Mouse (Mus musculus): ENCODE measurements around the gene Arid1a. TPM values are rescaled to one million over a fixed set of nuclear protein-coding genes. Genes with fewer than 3 reads are reported as not detected.

Arid1a gene
- polyA plus RNA-seq, 1 experiment: 29.1 TPM

DNA sequence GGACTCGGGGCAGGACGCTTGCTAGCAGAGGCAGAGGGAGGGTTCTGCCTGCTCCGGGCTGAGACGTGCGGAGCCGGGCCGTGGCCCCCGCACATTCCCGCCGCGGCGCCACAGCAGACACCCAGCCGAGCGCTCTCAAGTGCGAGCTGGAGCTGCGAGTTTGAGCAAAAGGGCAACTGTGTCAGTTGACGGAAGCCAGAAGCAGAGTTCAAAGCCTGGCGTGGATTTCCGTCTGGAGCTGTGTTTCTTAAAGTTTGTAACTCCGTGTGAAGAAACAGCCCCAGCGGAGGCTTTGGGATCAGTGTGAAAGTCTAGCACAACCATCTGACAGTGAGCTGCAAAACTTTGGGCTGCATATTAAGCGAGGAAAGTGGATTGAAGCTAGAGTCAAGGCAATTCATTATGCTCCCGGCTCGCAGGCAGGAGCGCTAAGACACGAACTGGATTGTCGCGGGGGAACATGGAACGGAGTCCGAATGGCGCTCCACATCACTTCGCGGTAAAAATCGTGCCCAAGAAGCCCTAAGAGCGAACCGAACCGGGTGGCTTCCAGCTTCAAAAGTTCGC is 783 bp upstream of the Arid1a start:
- H3K4me1 ChIP-seq: peaks cover 39% of the 10 kb centered on the region
- peaks cover 6% of the 10 kb centered on the region for H3K27me3 ChIP-seq (replicated peaks)
- peak overlapping the region; percentile 95 for H3K4me3 ChIP-seq (replicated peaks)
- H3K9me3 ChIP-seq: 0 out of 2 replicates have a peak, but pooled peaks cover 4% of the 10 kb centered on the region
- H3K36me3 ChIP-seq (replicated peaks; ENCODE audit: low read length): no peaks in the 10 kb centered on the region
- TF ChIP-seq FLI1 (IDR thresholded peaks at IDR 0.05; ENCODE audit: low read length) (no peak), GATA1 (IDR thresholded peaks at IDR 0.05; ENCODE audit: borderline replicate concordance, low read length) (no peak)

GRCm38 (mm10) chr4:133755861-133756371 is 653 bp downstream of the Arid1a start:
- H3K36me3 ChIP-seq (replicated peaks; ENCODE audit: low read length): no peaks in the 10 kb centered on the region
- no peaks in the 10 kb centered on the region for H3K27me3 ChIP-seq (replicated peaks)
- TF ChIP-seq GATA1 (IDR thresholded peaks at IDR 0.05; ENCODE audit: borderline replicate concordance, low read length): no peak
- no peak for TF ChIP-seq FLI1 (IDR thresholded peaks at IDR 0.05; ENCODE audit: low read length)

GRCm38 (mm10) chr4:133754871-133755765 is 1.5 kb downstream of the Arid1a start:
- peak overlapping the region; percentile 94 for H3K4me3 ChIP-seq (replicated peaks)
- TF ChIP-seq FLI1 (IDR thresholded peaks at IDR 0.05; ENCODE audit: low read length) (no peak), GATA1 (IDR thresholded peaks at IDR 0.05; ENCODE audit: borderline replicate concordance, low read length) (no peak)

More at GRCm38 (mm10) chr4:133755861-133756371, 653 bp downstream of the Arid1a start:
- Histone ChIP-seq H3K9me3 (no peaks in the 10 kb centered on the region), H3K4me3 (replicated peaks) (peak overlapping the region; percentile 95), H3K4me1 (peaks cover 31% of the 10 kb centered on the region)

GRCm38 (mm10) chr4:133754238-133754637 is 2.3 kb downstream of the Arid1a start:
- H3K4me1 ChIP-seq: peaks cover 38% of the 10 kb centered on the region
- no peaks in the 10 kb centered on the region for H3K9me3 ChIP-seq
- H3K36me3 ChIP-seq (replicated peaks; ENCODE audit: low read length): peaks cover 12% of the 10 kb centered on the region
- H3K27me3 ChIP-seq (replicated peaks): no peaks in the 10 kb centered on the region
- H3K4me3 ChIP-seq (replicated peaks): peak overlapping the region; percentile 94
- TF ChIP-seq FLI1 (IDR thresholded peaks at IDR 0.05; ENCODE audit: low read length): no peak
- no peak for TF ChIP-seq GATA1 (IDR thresholded peaks at IDR 0.05; ENCODE audit: borderline replicate concordance, low read length)

More at GRCm38 (mm10) chr4:133754871-133755765, 1.5 kb downstream of the Arid1a start:
- no peaks in the 10 kb centered on the region for H3K27me3 ChIP-seq (replicated peaks)
- H3K4me1 ChIP-seq: peaks cover 37% of the 10 kb centered on the region
- H3K9me3 ChIP-seq: no peaks in the 10 kb centered on the region
- H3K36me3 ChIP-seq (replicated peaks; ENCODE audit: low read length): peaks cover 4% of the 10 kb centered on the region

DNA sequence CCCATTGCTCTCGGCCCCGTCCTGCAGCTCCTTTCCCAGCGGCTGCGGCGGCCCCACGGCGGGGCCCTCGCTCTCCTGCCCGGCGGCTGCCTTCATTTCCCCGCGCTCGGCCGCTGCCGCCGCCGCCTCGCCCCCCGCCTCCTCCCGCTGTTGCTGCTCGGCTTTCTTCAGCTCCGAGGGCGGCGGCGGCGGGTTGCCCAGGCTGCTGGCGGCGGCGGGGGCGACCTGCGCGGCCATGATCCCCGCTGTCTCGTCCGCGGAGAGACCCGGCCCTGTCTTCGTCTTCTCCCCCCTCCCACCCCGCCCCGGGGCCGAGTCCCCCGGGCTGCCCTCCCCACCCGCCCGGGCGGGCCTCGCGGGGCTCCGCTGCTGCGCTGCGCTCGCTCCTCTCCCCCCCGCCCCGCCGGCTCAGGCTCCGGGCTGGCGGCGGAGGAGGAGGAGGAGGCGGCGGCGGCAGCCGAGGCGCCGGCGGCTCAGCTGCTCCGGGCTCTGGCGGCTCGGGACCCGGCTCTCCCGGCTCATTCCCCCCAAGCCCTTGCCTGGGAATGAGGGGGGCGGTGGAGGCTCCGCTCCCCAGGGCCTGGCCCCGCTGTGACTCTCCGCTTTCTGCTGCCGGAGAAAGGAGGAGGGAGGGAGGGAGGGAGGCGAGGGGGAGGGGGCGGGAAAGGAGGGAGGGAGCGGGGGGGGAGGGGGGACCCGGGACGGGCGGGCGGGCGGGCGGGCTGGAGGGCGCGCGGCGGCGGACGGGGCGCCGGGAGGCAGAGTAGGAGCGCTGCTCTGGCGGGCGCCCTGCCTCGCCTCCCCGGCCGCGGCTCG is 3.0 kb downstream of the Arid1a start:
- Histone ChIP-seq H3K27me3 (replicated peaks) (no peaks in the 10 kb centered on the region), H3K9me3 (no peaks in the 10 kb centered on the region), H3K4me1 (peaks cover 41% of the 10 kb centered on the region), H3K36me3 (replicated peaks; ENCODE audit: low read length) (peaks cover 19% of the 10 kb centered on the region), H3K4me3 (replicated peaks) (peak overlapping the region; percentile 94)
- TF ChIP-seq GATA1 (IDR thresholded peaks at IDR 0.05; ENCODE audit: borderline replicate concordance, low read length): no peak
- no peak for TF ChIP-seq FLI1 (IDR thresholded peaks at IDR 0.05; ENCODE audit: low read length)

DNA sequence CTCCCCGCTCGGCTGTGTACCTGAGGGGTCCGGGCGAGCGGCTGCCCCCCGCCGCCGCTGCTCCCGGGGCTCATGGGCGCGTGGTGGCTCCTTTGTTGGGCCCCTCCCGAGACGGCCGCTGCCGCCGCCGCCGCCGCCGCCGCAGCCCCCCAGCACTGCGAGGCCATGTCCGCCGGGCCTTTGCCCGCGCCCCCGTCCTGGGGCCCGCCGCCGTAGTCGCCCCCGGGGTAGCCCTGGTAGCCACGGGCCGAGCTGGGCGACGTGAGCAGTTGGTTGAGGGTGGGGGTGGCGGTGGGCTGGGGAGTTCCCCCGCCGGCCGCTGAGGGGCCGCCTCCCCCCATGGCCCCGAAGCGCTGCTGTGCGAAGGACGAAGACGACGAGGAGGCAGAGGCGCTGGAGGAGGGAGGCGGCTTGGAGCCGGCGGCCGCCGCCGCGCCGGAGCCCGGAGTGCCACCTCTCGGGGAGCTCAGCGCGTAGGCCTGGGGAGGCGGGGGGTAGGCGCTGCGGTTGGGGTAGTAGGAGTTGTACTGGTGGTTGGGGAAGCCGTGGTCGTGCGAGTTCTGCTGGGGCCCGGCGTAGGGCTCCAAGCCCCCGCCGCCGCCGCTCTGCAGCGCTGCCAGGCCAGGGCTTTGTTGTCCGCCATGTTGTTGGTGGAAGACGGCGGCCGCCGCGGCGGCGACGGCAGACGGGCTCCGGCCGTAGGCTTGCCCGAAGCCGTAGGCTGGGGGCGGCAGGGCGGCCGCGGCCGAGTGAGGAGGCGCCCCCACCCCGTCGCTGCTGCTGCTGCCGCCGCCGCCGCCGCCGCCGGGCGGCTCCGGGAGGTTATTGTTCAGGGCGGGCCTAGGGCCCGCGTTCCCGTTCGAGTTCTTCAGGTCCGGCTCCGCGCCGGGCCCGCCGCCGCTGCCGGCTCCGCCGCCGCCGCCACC is 3.9 kb downstream of the Arid1a start:
- Histone ChIP-seq H3K4me3 (replicated peaks) (peak overlapping the region; percentile 94), H3K4me1 (peaks cover 50% of the 10 kb centered on the region), H3K9me3 (no peaks in the 10 kb centered on the region), H3K27me3 (replicated peaks) (no peaks in the 10 kb centered on the region), H3K36me3 (replicated peaks; ENCODE audit: low read length) (peaks cover 28% of the 10 kb centered on the region)
- TF ChIP-seq GATA1 (IDR thresholded peaks at IDR 0.05; ENCODE audit: borderline replicate concordance, low read length): no peak
- no peak for TF ChIP-seq FLI1 (IDR thresholded peaks at IDR 0.05; ENCODE audit: low read length)

DNA sequence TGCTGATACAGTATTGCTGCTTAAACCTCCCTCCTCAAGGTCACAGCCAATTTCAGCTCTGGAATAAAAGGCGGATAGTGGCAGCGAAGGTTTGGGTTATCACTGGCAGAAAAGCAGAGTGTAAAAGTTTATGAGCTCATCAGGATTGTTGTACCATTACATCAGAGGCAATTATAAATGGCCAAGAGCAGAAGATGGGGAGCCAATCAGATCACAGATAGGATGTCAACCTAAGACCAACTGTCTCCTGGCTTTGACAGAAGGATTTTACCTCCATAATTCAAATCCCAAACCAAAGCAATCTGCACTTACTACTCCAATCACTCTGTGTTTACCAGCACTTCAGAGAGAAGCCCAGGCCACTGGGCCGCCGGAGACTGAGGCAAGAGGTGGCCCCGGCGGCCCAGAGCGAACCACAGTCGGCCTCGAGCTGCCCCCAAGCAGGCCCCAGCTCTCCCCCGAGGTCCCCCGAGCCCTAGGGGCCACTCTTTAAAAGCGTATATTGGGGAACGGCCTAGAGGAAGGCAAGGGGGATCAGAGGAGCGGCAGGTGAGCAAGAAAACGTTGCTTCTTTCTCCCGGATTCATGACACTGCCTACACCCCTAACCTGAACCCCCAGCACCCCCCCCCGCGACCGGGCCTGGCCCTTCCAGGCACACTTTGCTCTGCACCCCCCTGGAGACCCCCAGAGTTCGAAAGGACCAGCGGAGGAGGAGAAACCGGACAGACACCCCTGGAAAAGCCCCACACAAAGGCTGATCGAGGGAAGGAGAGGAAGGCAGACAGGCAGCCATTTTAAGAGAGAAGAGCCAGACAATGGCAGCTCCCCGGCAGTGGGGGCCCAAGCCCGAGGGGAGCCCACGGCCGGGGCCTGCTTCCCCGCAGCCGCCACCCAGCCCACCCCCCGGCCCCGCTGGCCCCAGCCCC is 4.8 kb downstream of the Arid1a start:
- H3K36me3 ChIP-seq (replicated peaks; ENCODE audit: low read length): peaks cover 29% of the 10 kb centered on the region
- H3K4me1 ChIP-seq: peaks cover 58% of the 10 kb centered on the region
- no peaks in the 10 kb centered on the region for H3K9me3 ChIP-seq
- peak overlapping the region; percentile 94 for H3K4me3 ChIP-seq (replicated peaks)
- H3K27me3 ChIP-seq (replicated peaks): no peaks in the 10 kb centered on the region
- TF ChIP-seq GATA1 (IDR thresholded peaks at IDR 0.05; ENCODE audit: borderline replicate concordance, low read length): no peak
- TF ChIP-seq FLI1 (IDR thresholded peaks at IDR 0.05; ENCODE audit: low read length): no peak

All from megakaryocyte, embryonic 14.5 days (primary cell).